Mouse (Mus musculus): ENCODE results near the gene Mef2c.

DNA sequence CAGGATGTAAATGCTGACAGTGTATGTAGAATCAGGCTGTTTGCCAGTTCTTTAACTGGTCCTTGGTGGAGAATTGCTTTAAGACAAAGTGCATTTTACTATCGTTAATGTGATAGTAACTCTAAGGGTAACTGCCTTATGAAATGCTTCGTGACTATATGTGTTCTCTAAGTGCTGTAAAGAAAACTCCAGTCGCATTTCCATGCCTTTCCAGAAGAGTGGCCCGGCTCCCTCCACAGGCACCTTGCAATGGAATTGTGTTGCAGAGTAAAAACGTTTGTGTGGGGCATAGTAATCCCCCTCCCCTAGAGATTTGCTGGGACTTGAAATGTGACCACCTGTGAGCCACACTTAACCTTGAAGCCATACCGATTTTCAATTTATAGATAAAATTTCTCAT is 22.2 kb downstream of the Mef2c start:
- TF ChIP-seq CTCF (IDR thresholded peaks at IDR 0.05; ENCODE audit: low read depth) = no peak
- TF ChIP-seq EP300 (IDR thresholded peaks at IDR 0.05; ENCODE audit: low read depth) = no peak

Data from heart, postnatal 0 days (tissue).